Mouse (Mus musculus) B cell, adult 2 months (primary cell): ENCODE data around the gene Zfp408.
"Not testable (repeated sequence)": the region's sequence is repeated elsewhere in the genome, so short reads cannot be mapped to it uniquely, and the experiment has no call there.

ENCODE experiments used
- DNase-seq, 2 experiments: peaks; one replicate each; pipeline ENCODE4 v3.0.0; 2022

The Zfp408 gene

GRCm38 (mm10) chr2:91650360-91650995 lies 887 bp upstream of the Zfp408 start:
- no peak for DNase-seq

DNA sequence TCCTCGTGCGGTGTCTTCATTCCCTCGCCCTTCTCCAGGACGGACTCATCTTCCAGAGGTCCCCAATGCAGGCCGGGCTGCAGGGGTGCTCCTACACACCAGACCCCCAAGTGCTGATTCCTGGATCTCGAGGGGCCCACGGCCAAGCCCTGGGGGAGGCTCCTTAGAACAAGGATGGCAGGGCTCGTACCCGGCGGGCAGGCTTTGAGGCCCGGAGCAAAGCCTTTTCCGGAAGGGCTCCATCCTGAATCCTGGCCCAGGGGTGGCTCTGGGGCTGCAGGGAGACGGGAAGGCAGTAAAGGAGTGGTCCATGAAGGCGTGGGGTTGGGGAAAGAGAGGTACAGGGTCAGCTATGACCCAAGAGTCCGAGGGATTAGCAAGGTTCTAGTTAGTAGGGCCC lies 439 bp downstream of the Zfp408 start:
- peak in 1 of 2 experiments; percentile 17 for DNase-seq

DNA sequence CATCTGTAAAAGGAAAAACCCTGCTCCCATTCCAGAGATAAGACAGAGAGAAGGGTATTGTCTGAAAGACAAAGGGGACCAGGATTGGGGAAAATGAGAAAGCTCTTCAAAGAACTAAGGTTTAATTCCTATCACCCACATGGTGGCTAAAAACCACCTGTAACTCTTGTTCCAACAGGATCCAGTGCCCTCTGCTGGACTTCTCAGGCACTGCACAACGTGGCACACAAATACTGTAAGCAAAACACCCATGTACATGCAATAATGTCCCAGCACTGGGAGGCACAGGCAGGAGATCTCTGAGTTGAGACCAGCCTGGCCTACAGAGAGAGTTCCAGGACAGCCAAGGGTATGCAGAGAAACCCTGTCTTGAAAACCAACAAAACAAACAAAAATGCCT lies 2.9 kb downstream of the Zfp408 start:
- peak; percentile 79 to 81 for DNase-seq

DNA sequence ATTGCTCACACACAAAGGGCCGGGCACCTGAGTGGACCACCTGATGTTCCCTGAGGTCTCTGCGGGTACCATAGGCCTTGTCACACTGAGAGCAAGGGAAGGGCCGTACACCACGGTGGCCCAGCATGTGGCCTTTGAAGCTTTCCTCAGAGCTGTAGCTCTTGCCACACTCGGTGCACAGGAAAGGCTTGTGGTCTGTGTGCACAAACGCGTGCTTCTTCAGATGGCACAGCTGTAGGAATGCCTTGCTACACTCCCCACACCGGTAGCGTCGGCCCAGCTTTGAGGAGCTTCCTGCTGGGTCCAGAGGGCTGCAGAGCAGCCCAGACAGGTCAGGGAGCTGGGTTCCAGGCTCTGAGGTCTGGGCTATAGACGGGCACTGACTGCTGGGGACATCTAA lies 3.8 kb downstream of the Zfp408 start:
- no peak for DNase-seq

GRCm38 (mm10) chr2:91645354-91645753 lies 4.2 kb downstream of the Zfp408 start:
- no peak for DNase-seq

DNA sequence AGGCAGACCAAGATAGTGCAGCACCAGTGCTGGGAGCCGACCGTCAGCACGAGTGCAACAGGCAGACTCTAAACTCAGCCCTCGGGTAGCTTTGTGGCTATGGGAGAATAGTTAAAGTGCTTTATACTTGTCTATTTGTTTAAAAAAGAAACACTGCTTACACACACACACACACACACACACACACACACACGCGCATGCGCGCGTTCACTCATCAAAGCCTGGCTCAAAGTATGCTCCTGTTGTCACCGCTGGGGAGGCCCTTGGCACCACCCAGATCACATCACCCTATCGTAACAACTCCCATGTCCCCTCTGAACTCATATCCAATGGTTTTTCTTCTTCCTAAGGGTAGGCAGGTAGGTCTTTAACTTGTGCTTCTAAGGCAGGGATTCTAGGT lies 5.6 kb downstream of the Zfp408 start:
- DNase-seq, result no peak

- DNase-seq, result no peak
Observed at GRCm38 (mm10) chr2:91642825-91643415, 6.7 kb downstream of the Zfp408 start.

GRCm38 (mm10) chr2:91638931-91639330 lies 10.7 kb downstream of the Zfp408 start:
- no peak for DNase-seq

DNA sequence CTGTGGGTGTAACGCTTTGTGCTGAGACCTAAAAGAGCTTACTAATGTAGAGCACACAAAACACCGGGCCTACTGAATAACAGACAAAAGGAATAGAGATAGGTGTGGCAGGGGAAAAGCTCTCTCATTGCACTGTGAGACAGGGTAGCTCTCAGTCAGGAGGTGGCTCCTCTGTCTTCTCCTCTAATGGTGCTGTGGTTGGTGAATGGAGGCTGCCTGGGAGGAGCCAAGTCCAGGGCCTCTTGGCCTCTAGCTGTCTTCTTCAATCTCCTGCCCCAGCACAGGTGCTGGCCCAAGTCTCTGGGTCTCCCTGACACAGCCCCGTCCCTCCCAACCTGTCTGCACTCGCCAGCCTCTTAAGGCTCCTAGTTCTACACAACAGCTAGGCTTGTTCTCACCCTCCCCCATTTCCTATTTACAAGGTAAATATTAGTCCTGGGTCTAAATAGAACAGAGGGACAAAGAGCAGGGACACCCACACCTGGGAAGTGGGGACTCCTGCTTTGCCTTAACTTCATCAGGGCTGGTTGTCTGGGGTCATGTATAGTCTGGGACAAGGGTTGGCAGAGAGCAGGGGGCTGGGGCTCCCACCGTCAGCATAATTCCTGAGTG lies 12.8 kb downstream of the Zfp408 start:
- DNase-seq, result no peak

DNA sequence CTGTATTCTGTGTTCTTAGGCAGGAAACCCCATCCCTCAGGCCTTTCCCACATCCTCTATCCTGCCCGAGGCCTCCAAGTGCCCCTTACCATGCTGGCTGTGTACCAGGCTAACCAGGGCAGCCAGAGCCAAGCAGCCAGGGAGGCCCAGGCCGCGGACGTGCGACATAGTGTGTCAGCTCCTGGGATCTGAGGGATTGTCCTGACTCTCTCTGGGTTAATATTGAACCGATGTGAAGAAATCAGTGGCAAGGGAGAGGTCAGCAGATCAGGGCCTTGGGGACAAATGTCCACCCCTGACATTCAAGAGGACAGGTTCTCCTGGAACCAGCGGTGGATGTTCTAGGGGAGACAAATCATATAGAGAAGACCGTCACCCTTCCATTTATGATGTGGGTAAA lies 13.4 kb downstream of the Zfp408 start, which contains the start of gene F2:
Gene F2 (minus strand): TSS at position 186 of the 400 bp plus-strand sequence.
- DNase-seq, result no peak

- peak in 1 of 2 experiments; percentile 21 for DNase-seq
Observed at GRCm38 (mm10) chr2:91635486-91635885, 14.1 kb downstream of the Zfp408 start.

- no peak for DNase-seq
Observed at GRCm38 (mm10) chr2:91634841-91635240, 14.8 kb downstream of the Zfp408 start.

DNA sequence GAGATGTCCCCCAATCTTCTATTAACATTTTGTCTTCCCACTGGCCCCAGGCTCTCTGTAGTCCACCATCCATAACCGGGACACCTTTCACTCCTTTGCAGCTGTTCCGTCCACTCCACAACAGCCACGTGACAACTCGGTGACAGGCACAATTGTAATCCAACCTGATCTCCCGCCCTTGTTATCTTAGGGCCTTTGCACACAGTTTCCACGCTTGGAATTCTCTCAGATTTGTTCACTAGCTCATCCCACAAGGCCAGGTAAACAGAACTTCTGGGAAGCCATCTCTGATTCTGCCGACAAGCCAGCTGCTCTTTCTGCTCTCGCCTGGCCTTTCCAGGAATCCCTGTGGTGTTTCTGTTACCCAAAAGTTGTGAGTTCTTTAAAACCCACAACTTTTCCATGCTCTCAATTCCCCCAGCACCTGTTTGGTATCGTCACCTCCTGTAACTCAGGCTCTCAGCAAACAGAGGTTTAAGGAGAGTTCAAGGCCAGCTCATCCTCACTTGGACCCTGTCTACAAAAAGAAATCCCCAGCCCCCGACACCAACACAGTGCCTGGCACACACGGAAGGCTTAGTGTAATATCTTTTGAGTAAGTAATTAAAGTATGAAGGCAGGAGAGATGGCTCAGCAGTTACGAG lies 16.1 kb downstream of the Zfp408 start:
- no peak for DNase-seq

DNA sequence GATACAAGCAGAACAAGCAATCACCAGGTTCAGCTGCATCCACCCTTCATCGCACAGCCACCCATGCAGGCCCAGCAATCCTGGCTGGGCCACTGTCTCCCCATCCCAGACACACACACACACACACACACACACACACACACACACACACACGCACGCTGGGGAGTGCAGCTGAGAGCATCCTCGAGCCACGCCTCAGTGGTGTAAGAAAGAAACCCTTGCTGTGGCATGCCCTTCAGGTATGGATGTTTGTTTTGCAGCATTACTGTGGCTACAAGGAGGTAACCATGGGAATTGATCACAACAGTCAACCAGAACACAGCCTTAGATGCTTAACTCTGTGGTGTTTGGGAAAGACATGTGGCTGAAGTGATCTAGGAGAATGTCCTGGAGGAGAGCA lies 17.3 kb downstream of the Zfp408 start:
- no peak for DNase-seq

DNA sequence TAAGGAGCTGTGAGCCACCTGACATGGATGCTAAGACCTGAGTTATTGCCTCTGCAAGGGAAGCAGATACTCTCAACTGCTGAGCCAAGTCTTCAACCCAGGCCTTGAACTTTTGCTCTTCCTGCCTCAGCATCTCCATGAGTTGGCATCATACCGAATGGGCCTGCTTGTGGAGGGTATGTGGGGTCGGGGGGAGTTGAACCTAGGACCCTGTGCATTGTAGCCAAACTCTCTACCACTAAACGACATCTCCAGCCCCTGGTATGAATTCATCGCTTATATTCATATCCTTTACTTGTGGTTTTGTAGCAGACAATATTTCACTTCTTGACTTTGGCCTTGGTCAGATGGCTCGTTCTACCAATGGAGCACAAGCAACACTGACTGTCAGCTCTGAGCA lies 17.8 kb downstream of the Zfp408 start:
- DNase-seq, result no peak

GRCm38 (mm10) chr2:91630384-91630783 lies 19.2 kb downstream of the Zfp408 start:
- DNase-seq, result no peak

GRCm38 (mm10) chr2:91629682-91630081 lies 19.9 kb downstream of the Zfp408 start:
- DNase-seq, result no peak

GRCm38 (mm10) chr2:91628171-91628570 lies 21.4 kb downstream of the Zfp408 start:
- DNase-seq, result no peak

DNA sequence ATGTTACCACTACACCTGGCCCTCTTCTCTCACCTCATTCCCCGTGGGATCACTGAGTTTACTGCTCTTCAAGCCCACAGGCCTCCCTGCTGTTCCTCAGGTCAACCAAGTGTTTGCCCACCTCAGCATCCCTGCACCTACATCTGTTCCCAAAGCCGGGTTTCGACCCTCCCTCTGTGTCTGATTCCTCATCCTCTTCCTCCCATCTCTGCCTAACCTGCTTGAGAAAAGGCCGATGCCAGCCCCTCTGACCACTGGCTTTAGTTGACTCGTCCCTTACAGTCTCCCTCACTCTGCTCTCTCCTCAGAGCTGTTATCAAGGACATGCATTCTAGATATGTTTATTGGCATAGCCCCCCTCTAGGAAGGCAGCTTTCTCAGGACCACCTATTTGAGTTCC lies 22.1 kb downstream of the Zfp408 start:
- DNase-seq, result no peak

DNA sequence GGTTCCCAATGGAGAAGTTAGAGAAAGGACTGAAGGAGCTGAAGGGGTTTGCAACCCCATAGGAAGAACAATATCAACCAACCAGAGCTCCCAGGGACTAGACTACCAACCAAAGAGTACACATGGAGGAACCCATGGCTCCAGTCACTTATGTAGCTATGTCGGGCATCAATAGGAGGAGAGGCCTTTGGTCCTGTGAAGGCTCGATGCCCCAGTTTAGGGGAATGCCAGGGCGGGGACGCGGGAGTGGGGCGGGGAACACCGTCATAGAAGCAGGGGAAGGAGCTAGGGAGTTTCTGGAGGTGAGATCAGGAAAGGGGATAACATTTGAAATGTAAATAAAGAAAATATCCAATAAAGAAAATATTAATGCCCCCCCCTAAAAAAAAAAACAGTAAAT lies 26.2 kb downstream of the Zfp408 start:
- DNase-seq, result not testable (repeated sequence)

GRCm38 (mm10) chr2:91622356-91622755 lies 27.2 kb downstream of the Zfp408 start:
- DNase-seq, result no peak

DNA sequence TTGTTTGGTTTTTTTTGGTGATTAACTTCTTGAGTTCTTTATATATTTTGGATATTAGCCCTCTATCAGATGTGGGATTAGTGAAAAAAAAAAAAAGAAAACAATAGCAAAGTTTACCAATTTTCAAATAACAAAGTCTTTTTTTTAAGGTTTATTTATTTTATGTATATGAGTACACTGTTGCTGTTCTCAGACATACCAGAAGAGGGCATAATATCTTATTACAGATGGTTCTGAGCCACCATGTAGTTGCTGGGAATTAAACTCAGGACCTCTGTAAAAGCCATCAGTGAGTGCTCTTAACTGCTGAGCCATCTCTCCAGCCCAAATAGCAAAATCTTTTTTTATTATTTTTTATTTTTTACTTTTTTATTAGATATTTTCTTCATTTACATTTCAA lies 40.2 kb downstream of the Zfp408 start:
- not testable (repeated sequence) for DNase-seq

DNA sequence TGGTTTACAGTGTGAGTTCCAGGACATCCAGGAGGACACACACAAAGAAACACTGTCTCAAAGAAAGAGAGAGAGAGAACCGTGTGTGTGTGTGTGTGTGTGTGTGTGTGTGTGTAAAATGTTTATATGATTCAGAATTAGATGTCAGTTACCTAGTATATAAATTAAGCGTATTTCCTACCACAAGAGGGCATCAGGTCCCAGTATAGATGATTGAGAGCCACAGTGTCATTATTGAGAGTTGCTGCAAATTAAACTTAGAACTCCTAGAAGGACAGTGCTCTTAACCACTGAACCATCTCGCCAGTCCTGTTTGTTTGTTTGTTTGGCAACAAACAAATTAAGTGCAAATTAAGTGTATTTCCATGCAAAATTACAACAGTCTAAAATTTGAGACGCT lies 47.2 kb downstream of the Zfp408 start:
- DNase-seq, result no peak

GRCm38 (mm10) chr2:91600475-91600874 lies 49.1 kb downstream of the Zfp408 start:
- DNase-seq, result no peak
